Mouse (Mus musculus) embryonic facial prominence, embryonic 11.5 days (tissue): Measurements from ENCODE around the gene Pdcl3. TPM values are rescaled to one million over a fixed set of nuclear protein-coding genes. Genes with fewer than 3 reads are reported as not detected.
A peak's percentile ranks its signal among the peaks of the same experiment; 100 is the strongest.

Source experiments
- ATAC-seq: fragments of 200-750 bp; cut with Nextera tagmentation; replicated peaks from 2 replicates; pipeline ENCODE4 v1.8.0; 2017; ENCODE audit warnings: low read depth; ENCODE audit not compliant: insufficient number of reproducible peaks, low FRiP score, low TSS enrichment
- DNase-seq: peaks from one replicate; pipeline ENCODE4 v3.0.0-alpha.2; 2015; ENCODE audit warnings: low spot score
- H3K27ac ChIP-seq: fragments of 300-500 bp; sonication (generic); replicated peaks from 2 replicates; pipeline ENCODE4 v1.5.1; 2014; ENCODE audit warnings: mild to moderate bottlenecking, low read depth, low read length, control low read depth
- H3K27me3 ChIP-seq: fragments of 300-500 bp; sonication (generic); 2 replicates; pipeline ENCODE4 v1.6.1; 2014; ENCODE audit warnings: mild to moderate bottlenecking, low read length, moderate library complexity, mixed read lengths; ENCODE audit not compliant: control insufficient read depth, insufficient read depth
- H3K36me3 ChIP-seq: fragments of 300-500 bp; sonication (generic); replicated peaks from 2 replicates; pipeline ENCODE4 v1.6.1; 2014; ENCODE audit warnings: low read depth, mild to moderate bottlenecking, low read length, moderate library complexity, mixed read lengths; ENCODE audit not compliant: control insufficient read depth, insufficient read depth
- H3K4me1 ChIP-seq: fragments of 300-500 bp; sonication (generic); 2 replicates; pipeline ENCODE4 v1.6.1; 2014; ENCODE audit warnings: low read length, mixed read lengths; ENCODE audit not compliant: control insufficient read depth, insufficient read depth
- H3K4me2 ChIP-seq: fragments of 300-500 bp; sonication (generic); 2 replicates; pipeline ENCODE4 v1.6.1; 2014; ENCODE audit warnings: low read depth, mild to moderate bottlenecking, control low read depth, low read length, moderate library complexity
- H3K4me3 ChIP-seq: fragments of 300-500 bp; sonication (generic); 2 replicates; pipeline ENCODE4 v1.5.1; 2014; ENCODE audit warnings: low read depth, low read length, control low read depth
- H3K9ac ChIP-seq: fragments of 300-500 bp; sonication (generic); replicated peaks from 2 replicates; pipeline ENCODE4 v1.6.1; 2014; ENCODE audit warnings: mild to moderate bottlenecking, control low read depth, low read length
- H3K9me3 ChIP-seq: fragments of 300-500 bp; sonication (generic); replicated peaks from 2 replicates; pipeline ENCODE4 v1.6.1; 2016; ENCODE audit warnings: mild to moderate bottlenecking, low read length, inconsistent platforms, mixed read lengths; ENCODE audit not compliant: control insufficient read depth
- WGBS: fragments of 180-500 bp; shearing (Covaris S2); extraction: QIAGEN DNeasy Blood & Tissue Kit; methylation state at CpG from one replicate; pipeline ENCODE4 v1.1.7; 2014; 5-methylcytosine and 5-hydroxymethylcytosine counted together
- polyA plus RNA-seq: library from polyadenylated mRNA; unstranded; fragments of >200 nt; fragmentation: Nextera tagmentation; extraction: Ambion mirVana; gene quantifications from 2 replicates; pipeline ENCODE4 v1.2.1, GENCODE M21; 2014

Gene Pdcl3
- 152 and 168 TPM in 2 replicates for polyA plus RNA-seq

- Histone ChIP-seq H3K27me3 (no peaks in the 10 kb centered on the region), H3K9me3 (no peaks in the 10 kb centered on the region), H3K4me3 (no peak within 1 kb of the TSS), H3K9ac (no peak within 1 kb of the TSS), H3K4me2 (no peak within 1 kb of the TSS), H3K36me3 (no peaks in the 10 kb centered on the region), H3K4me1 (0 out of 2 replicates have a peak, but pooled peaks cover 4% of the 10 kb centered on the region), H3K27ac (no peak within 1 kb of the TSS)
- DNase-seq = no peak
- 81% methylated on average over 3 of the region's 3 CpGs for WGBS
- no peak for ATAC-seq
These were observed at the start of gene Pdcl3 for GRCm38 (mm10) chr1:38985308-38985707. Gene Pdcl3, plus strand, starts transcription at chr1:38985608.

GRCm38 (mm10) chr1:38936780-38937179 is 48.6 kb upstream of the Pdcl3 start:
- Histone ChIP-seq H3K9ac (no peak overlapping the region), H3K4me2 (no peak overlapping the region), H3K4me1 (no peaks in the 10 kb centered on the region), H3K27me3 (no peaks in the 10 kb centered on the region), H3K9me3 (no peaks in the 10 kb centered on the region), H3K4me3 (no peak overlapping the region), H3K27ac (no peak overlapping the region), H3K36me3 (no peaks in the 10 kb centered on the region)
- 22% methylated on average over 6 of the region's 6 CpGs for WGBS
- no peak for ATAC-seq
- peak; percentile 69 for DNase-seq

GRCm38 (mm10) chr1:38938849-38939248 is 46.6 kb upstream of the Pdcl3 start, which contains the start of gene Nms:
Gene Nms, plus strand, starts transcription at chr1:38939149.
- Histone ChIP-seq H3K9ac (no peak within 1 kb of the TSS), H3K4me3 (no peak within 1 kb of the TSS), H3K4me1 (no peaks in the 10 kb centered on the region), H3K9me3 (no peaks in the 10 kb centered on the region), H3K4me2 (no peak within 1 kb of the TSS), H3K27ac (no peak within 1 kb of the TSS), H3K36me3 (no peaks in the 10 kb centered on the region), H3K27me3 (no peaks in the 10 kb centered on the region)
- DNase-seq (no peak), ATAC-seq (no peak)
- 74% methylated on average over 6 of the region's 6 CpGs for whole genome bisulfite sequencing

GRCm38 (mm10) chr1:38939608-38940007 is 45.8 kb upstream of the Pdcl3 start:
- ATAC-seq = no peak
- peak; percentile 78 for DNase-seq
- no peak overlapping the region for H3K4me3 ChIP-seq
- no peaks in the 10 kb centered on the region for H3K9me3 ChIP-seq
- H3K4me1 ChIP-seq = no peaks in the 10 kb centered on the region
- H3K9ac ChIP-seq = no peak overlapping the region
- 2% methylated on average over 5 of the region's 5 CpGs for WGBS
- no peak overlapping the region for H3K27ac ChIP-seq
- H3K27me3 ChIP-seq = no peaks in the 10 kb centered on the region
- no peaks in the 10 kb centered on the region for H3K36me3 ChIP-seq
- no peak overlapping the region for H3K4me2 ChIP-seq

GRCm38 (mm10) chr1:38956457-38956856 is 29.0 kb upstream of the Pdcl3 start:
- Histone ChIP-seq H3K27me3 (no peaks in the 10 kb centered on the region), H3K27ac (no peak overlapping the region), H3K4me2 (no peak overlapping the region), H3K4me1 (no peaks in the 10 kb centered on the region), H3K9me3 (no peaks in the 10 kb centered on the region), H3K9ac (no peak overlapping the region), H3K4me3 (no peak overlapping the region), H3K36me3 (no peaks in the 10 kb centered on the region)
- no peak for ATAC-seq
- WGBS = 83% methylated on average over 3 of the region's 3 CpGs
- no peak for DNase-seq

- H3K27me3 ChIP-seq = no peaks in the 10 kb centered on the region
- DNase-seq (no peak), ATAC-seq (no peak)
- 93% methylated on average over 1 of the region's 1 CpGs for WGBS
- no peak overlapping the region for H3K9ac ChIP-seq
- no peaks in the 10 kb centered on the region for H3K4me1 ChIP-seq
- no peaks in the 10 kb centered on the region for H3K36me3 ChIP-seq
- no peak overlapping the region for H3K4me3 ChIP-seq
- H3K27ac ChIP-seq = no peak overlapping the region
- no peak overlapping the region for H3K4me2 ChIP-seq
- H3K9me3 ChIP-seq = no peaks in the 10 kb centered on the region
These were observed 16.3 kb upstream of the Pdcl3 start for GRCm38 (mm10) chr1:38969116-38969515.

GRCm38 (mm10) chr1:38971712-38972111 is 13.7 kb upstream of the Pdcl3 start:
- H3K4me2 ChIP-seq = no peak overlapping the region
- H3K27me3 ChIP-seq = no peaks in the 10 kb centered on the region
- H3K36me3 ChIP-seq = no peaks in the 10 kb centered on the region
- no peaks in the 10 kb centered on the region for H3K9me3 ChIP-seq
- no peak overlapping the region for H3K27ac ChIP-seq
- H3K4me1 ChIP-seq = no peaks in the 10 kb centered on the region
- WGBS = 85% methylated on average over 3 of the region's 3 CpGs
- ATAC-seq (no peak), DNase-seq (no peak)
- no peak overlapping the region for H3K4me3 ChIP-seq
- H3K9ac ChIP-seq = no peak overlapping the region

GRCm38 (mm10) chr1:38972986-38973592 is 12.3 kb upstream of the Pdcl3 start:
- Histone ChIP-seq H3K27me3 (no peaks in the 10 kb centered on the region), H3K4me3 (no peak overlapping the region), H3K4me2 (no peak overlapping the region), H3K9me3 (no peaks in the 10 kb centered on the region), H3K27ac (no peak overlapping the region), H3K4me1 (no peaks in the 10 kb centered on the region), H3K9ac (no peak overlapping the region), H3K36me3 (no peaks in the 10 kb centered on the region)
- 85% methylated on average over 9 of the region's 9 CpGs for WGBS
- ATAC-seq = no peak
- no peak for DNase-seq
